Mouse (Mus musculus) cerebellum, adult 18-20 months (tissue): Measurements from ENCODE around the gene Rims4.

Experiments
- DNase-seq, 2 experiments: peaks; one replicate each; pipeline ENCODE4 v3.0.0; 2021

Gene Rims4

DNA sequence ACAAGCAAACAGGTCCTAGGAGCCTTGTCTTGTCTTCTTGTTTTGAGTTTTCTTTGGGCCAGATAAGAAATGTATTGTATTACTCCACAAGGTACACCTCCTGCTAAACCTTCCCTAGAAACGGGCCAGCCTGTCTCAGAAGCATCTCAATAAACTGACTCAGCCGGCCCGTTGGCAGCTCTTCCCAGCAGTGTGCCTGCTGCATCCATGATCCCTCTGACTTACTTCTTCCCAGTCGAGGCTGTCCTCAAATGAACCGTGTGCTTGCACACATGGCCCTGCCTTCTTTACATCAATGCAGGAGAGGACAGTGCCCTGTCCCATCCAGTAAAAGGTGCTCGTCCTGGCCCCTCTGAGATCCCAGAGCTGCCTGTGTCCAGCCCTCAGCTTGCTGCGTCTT, 8.9 kb downstream of the Rims4 start:
- DNase-seq, result peak in 1 of 2 experiments; percentile 32

GRCm38 (mm10) chr2:163907131-163907530, 11.4 kb downstream of the Rims4 start:
- DNase-seq, result no peak

DNA sequence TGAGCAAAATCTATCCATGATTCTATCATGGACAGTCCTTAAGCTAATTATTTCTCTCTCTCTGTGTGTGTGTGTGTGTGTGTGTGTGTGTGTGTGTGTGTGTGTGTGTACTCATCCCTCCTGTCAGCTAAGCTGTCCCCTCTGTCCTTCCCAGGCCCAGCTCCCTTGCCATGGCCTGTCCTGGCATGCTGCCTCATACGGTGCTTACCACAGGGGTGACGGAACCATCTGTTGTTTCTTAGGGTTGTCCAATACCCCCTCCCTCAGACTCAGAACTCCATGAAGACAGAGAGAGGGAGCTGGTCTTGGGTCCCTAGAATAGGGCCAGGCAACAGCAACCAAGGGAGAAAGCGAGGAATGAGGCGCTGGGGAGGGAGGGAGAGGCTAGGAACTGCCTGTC, 14.2 kb downstream of the Rims4 start:
- DNase-seq, result peak; percentile 68 to 76

DNA sequence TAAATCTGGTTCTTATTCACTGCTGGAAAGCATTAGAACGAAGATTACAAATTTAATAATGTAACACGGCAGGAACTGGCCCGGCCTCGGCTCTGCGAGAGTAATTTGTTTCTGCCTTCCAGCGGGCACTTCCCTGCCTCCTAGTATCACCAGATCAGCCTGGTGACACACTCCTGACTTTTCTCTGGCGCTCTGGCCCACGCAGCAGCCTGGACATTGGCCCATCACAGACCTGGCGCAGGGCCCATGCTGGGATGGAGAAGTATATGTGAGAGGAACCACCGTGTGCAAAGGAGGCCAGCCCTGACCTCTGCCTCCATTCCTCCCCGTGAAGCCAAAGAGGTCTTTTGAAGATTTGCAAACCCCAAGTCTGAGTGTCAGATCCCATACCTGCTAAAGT, 15.0 kb downstream of the Rims4 start:
- DNase-seq, result peak; percentile 80 to 83

- no peak for DNase-seq
Observed at GRCm38 (mm10) chr2:163902448-163902847, 16.0 kb downstream of the Rims4 start.

GRCm38 (mm10) chr2:163901043-163901442, 17.4 kb downstream of the Rims4 start:
- no peak for DNase-seq

- DNase-seq, result peak; percentile 64 to 69
Observed at GRCm38 (mm10) chr2:163899910-163900411, 18.5 kb downstream of the Rims4 start.

GRCm38 (mm10) chr2:163897988-163898535, 20.4 kb downstream of the Rims4 start:
- peak; percentile 47 to 62 for DNase-seq

- DNase-seq, result no peak
Observed at GRCm38 (mm10) chr2:163897026-163897425, 21.5 kb downstream of the Rims4 start.

DNA sequence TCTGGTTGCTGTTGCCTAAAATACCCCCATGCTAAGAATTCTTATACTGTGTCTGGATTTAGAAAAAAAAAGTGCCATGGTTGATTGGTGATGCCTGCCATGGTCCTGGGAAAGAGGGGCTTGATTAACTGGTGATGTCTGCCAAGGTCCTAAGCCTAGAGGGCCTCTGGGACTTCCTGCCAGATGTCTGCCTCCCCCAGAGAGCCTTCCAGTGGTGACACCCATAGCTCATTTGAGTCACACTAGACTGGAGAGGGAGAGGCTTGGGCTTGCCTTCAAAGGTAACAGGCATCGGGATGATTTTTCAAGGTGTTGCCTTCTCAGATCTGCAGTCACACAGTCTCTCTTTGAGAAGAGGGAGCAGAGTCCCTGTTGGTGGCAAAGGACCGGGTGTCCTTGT, 23.3 kb downstream of the Rims4 start:
- DNase-seq, result no peak

- DNase-seq, result peak in 1 of 2 experiments; percentile 47
Observed at GRCm38 (mm10) chr2:163893446-163894370, 24.8 kb downstream of the Rims4 start.

- no peak for DNase-seq
Observed at GRCm38 (mm10) chr2:163891271-163891670, 27.2 kb downstream of the Rims4 start.

GRCm38 (mm10) chr2:163890586-163890985, 27.9 kb downstream of the Rims4 start:
- no peak for DNase-seq

- no peak for DNase-seq
Observed at GRCm38 (mm10) chr2:163889411-163889810, 29.1 kb downstream of the Rims4 start.

- no peak for DNase-seq
Observed at GRCm38 (mm10) chr2:163882859-163883652, 35.4 kb downstream of the Rims4 start.

DNA sequence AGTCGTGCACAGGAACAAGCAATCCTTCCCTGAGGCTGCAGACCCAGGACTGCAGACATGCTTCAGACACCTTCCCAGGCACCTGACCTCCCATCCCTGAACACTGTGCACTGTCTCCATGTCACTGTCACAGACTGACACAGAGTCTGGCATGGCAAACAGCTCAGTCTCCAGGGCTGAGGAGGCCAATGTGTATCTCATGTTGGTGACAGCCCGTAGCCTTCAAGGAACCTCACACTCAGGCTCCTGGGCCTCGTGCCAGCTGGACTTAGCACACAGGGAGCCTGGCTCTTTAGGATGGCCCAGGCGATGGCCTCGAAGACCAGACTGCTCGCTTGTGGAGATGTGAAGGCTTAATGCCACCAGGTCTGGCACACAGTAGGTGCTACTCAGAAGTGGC, 37.6 kb downstream of the Rims4 start:
- DNase-seq, result peak; percentile 79 to 80

- DNase-seq, result no peak
Observed at GRCm38 (mm10) chr2:163876830-163877498, 41.5 kb downstream of the Rims4 start.

GRCm38 (mm10) chr2:163875484-163875883, 43.0 kb downstream of the Rims4 start:
- DNase-seq, result no peak

DNA sequence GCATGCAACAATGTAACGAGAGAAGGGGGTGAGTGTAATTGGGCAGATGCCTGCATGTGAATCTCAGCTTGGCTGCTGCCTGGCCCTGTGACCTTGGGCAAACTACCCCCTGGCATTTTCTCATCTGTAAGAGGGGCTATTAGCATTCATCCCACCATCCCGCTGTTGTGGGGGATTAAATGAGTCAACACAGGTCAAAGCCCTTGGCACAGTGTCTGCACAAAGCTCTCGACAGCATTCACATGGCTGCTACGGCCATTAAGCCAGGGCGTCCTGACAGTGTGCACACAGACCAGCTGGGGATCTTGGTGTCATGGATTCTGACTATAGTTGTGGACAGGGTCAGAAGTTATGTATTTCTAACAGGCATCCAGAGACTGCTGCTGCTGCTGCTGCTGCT, 43.6 kb downstream of the Rims4 start:
- DNase-seq, result no peak

DNA sequence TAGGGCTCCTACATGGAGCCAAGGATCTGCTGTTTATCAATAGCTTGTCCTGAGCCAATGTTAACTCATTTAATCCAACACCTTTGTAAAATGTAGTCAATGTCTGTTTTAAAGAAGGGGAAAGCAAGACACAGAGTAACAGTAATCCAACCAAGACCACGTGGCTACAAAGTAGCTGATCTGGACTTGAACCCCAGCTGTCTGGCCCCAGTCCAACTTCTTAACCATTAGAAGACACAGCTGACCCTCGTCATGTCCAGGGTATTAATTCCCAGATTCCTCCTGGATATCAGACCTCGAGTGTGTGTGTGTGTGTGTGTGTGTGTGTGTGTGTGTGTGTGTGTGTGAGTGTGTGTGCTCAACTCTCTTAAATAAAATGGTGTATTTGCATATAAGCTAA, 46.6 kb downstream of the Rims4 start:
- no peak for DNase-seq

GRCm38 (mm10) chr2:163871266-163871665, 47.2 kb downstream of the Rims4 start:
- DNase-seq, result no peak

DNA sequence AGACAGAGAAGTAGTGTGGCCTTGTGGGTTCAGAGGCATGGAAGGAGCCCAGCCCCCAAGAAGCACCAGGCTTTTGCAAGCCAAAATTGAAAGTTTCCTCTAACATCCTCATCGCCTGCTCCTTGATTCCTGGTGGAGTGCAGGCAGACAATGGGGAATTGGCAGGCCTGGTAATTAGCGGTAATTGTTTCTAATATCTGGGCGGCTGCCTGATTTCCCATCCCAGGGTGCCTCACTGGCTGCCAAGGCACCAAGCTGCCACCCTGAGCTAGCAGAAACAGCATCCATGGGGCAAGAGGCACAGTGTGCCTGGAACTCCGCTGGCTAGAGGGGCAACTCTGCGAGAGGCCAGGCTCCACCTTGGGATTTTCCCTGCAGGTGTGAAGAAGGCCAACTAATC, 48.7 kb downstream of the Rims4 start:
- DNase-seq, result peak in 1 of 2 experiments; percentile 28

DNA sequence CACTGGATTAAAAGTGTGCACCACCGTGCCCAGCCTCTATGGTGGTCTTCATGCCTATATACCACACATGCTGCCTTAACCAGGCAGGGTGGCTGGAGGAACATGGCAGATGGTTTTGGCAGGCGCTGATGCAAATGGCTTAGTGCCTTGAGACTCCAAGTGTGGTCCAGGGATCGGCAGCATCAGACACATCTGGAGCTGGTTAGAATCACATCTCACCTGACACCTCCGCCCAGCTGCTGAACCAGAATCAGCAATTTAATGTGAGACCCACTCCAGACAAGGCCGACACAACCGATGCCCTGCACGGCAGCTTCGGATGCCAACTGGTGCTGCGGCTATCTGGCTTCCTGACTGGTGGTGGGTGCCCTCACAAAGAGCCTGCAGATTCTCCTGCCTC, 52.4 kb downstream of the Rims4 start:
- DNase-seq, result no peak
